Mouse (Mus musculus) spleen, postnatal 36 days (tissue): Measurements from ENCODE around the gene Fbxo47.

ENCODE experiments used
- DNase-seq, 2 experiments: peaks; one replicate each; pipeline ENCODE4 v3.0.0; 2022; ENCODE audit warnings: low spot score in 2 of 2, mixed read lengths in 1 of 2

The Fbxo47 gene

GRCm38 (mm10) chr11:97812491-97812921, 71.4 kb downstream of the Fbxo47 start:
- no peak for DNase-seq

- DNase-seq = no peak
Observed at GRCm38 (mm10) chr11:97811569-97812362, 72.2 kb downstream of the Fbxo47 start.

- no peak for DNase-seq
Observed at GRCm38 (mm10) chr11:97810970-97811369, 73.0 kb downstream of the Fbxo47 start.

GRCm38 (mm10) chr11:97810356-97810755, 73.6 kb downstream of the Fbxo47 start:
- peak; percentile 38 to 43 for DNase-seq

DNA sequence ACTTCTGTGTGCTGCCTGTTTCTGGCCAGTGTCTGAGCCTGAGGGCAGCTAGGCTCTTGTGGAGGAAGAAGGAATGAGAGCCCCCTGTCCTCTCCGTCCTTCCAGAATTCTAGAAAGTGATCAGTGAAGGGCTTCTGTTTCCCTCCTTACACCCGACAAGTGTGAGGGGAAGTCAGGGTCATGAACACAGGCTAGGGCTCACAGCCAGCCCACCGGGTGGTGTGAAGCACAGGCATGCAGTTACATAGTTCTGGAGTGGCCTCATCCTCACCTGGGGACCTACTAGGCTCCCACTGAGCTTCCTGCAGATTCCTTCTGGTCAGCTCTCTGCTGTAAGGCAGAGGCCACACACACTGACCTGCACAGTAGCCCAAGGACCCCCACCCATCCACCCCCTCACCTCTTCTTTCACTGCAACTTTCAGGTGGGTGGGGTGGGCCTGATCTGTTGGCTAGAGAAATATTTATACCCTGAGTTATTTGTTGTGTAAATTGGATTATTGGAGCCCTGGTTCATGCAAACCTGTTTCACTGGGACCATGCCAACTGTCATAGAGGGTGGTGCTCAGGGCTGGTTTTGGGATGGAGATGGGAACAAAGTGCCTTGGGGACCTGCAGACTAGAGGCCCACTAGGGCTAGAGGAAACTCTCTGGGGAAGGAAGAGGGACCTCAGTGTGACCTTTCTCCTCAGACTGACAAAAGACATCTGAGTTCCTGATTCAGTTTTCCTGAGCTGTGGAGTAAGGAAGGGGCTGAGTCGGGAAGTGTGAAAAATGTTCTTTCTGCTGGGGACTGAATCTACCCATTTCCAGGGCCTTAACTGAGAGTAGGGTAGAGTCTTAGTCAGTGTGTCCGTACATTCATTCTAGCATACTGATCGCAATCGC, 74.5 kb downstream of the Fbxo47 start:
- no peak for DNase-seq

GRCm38 (mm10) chr11:97808621-97809234, 75.2 kb downstream of the Fbxo47 start:
- DNase-seq = no peak

GRCm38 (mm10) chr11:97808093-97808492, 75.9 kb downstream of the Fbxo47 start:
- DNase-seq = no peak

DNA sequence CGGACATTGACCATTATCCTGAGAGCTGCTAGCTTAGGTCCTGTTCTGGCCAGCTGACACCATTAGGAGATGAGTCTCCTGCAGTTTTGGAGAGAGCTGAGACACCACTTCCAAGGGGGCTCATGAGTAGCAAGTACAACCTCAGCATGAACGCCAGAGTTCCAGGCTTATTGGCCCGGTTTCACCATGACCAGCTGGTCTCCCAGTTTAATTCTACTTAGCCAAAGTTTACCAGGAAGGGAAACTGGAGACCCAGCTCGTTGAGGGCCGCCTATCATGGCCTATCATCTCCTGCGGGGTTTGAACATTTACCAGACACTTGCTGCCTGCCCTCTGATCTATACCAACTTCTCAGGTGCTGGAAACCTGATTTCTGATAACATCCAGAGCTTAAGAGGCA, 76.3 kb downstream of the Fbxo47 start:
- DNase-seq = no peak

- no peak for DNase-seq
Observed at GRCm38 (mm10) chr11:97806613-97806964, 77.4 kb downstream of the Fbxo47 start.

- no peak for DNase-seq
Observed at GRCm38 (mm10) chr11:97805662-97806612, 78.0 kb downstream of the Fbxo47 start.

GRCm38 (mm10) chr11:97804841-97805661, 78.9 kb downstream of the Fbxo47 start:
- DNase-seq = no peak

DNA sequence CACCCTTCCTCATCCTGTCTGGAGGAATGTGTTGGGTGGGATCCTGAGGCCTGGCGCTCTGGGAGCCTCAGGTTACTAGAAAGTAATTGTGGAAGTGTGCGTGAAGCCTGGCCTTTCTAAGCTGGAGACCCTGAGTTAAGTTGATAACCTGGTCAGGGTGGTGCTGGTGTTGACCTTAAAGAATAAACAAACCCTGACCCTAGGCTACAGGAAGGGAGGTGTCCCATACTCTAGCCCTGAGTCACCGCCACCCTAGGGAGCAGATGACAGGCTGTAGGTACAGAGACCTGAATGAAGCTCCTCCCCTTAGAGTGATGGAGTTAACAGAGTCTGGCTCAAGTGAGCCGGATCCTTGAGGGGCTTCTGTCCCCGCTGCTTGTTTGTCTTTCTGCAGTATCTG, 80.1 kb downstream of the Fbxo47 start:
- no peak for DNase-seq
